Mouse (Mus musculus) intestine, embryonic 16.5 days (tissue): Measurements from ENCODE around the gene Snx29. TPM values are rescaled to one million over a fixed set of nuclear protein-coding genes. Genes with fewer than 3 reads are reported as not detected.
A peak's percentile ranks its signal among the peaks of the same experiment; 100 is the strongest.

Source experiments
- ATAC-seq: fragments of 200-750 bp; cut with Nextera tagmentation; 2 replicates; pipeline ENCODE4 v1.8.0; 2017; ENCODE audit warnings: moderate TSS enrichment, moderate library complexity
- H3K27ac ChIP-seq: fragments of 300-500 bp; sonication (generic); 2 replicates; pipeline ENCODE4 v1.5.1; 2014; ENCODE audit warnings: mild to moderate bottlenecking, low read length
- H3K27me3 ChIP-seq: fragments of 300-500 bp; sonication (generic); replicated peaks from 2 replicates; pipeline ENCODE4 v1.6.1; 2014; ENCODE audit warnings: low read length, control low read depth, mixed read lengths; ENCODE audit not compliant: control insufficient read depth, insufficient read depth
- H3K36me3 ChIP-seq: fragments of 300-500 bp; sonication (generic); 2 replicates; pipeline ENCODE4 v1.6.1; 2014; ENCODE audit warnings: low read length, control low read depth; ENCODE audit not compliant: control insufficient read depth, insufficient read depth
- H3K4me1 ChIP-seq: fragments of 300-500 bp; sonication (generic); 2 replicates; pipeline ENCODE4 v1.6.1; 2014; ENCODE audit warnings: low read length, control low read depth, mixed read lengths; ENCODE audit not compliant: control insufficient read depth, insufficient read depth
- H3K4me2 ChIP-seq: fragments of 300-500 bp; sonication (generic); 2 replicates; pipeline ENCODE4 v1.6.1; 2014; ENCODE audit warnings: low read depth, low read length, control low read depth
- H3K4me3 ChIP-seq: fragments of 300-500 bp; sonication (generic); 2 replicates; pipeline ENCODE4 v1.5.1; 2014; ENCODE audit warnings: mild to moderate bottlenecking, low read length
- H3K9ac ChIP-seq: fragments of 300-500 bp; sonication (generic); 2 replicates; pipeline ENCODE4 v1.6.1; 2014; ENCODE audit warnings: low read depth, low read length
- H3K9me3 ChIP-seq: fragments of 300-500 bp; sonication (generic); 2 replicates; pipeline ENCODE4 v1.6.1; 2016; ENCODE audit warnings: low read length, control low read depth; ENCODE audit not compliant: control insufficient read depth
- WGBS: fragments of 180-500 bp; shearing (Covaris S2); extraction: QIAGEN DNeasy Blood & Tissue Kit; methylation state at CpG from one replicate; pipeline ENCODE4 v1.1.7; 2014; 5-methylcytosine and 5-hydroxymethylcytosine counted together
- polyA plus RNA-seq: library from polyadenylated mRNA; unstranded; fragments of >200 nt; fragmentation: Nextera tagmentation; extraction: Ambion mirVana; gene quantifications from 2 replicates; pipeline ENCODE4 v1.2.1, GENCODE M21; 2015

The Snx29 gene
- polyA plus RNA-seq, 1 experiment from 2014 or later = 6.3 TPM

DNA sequence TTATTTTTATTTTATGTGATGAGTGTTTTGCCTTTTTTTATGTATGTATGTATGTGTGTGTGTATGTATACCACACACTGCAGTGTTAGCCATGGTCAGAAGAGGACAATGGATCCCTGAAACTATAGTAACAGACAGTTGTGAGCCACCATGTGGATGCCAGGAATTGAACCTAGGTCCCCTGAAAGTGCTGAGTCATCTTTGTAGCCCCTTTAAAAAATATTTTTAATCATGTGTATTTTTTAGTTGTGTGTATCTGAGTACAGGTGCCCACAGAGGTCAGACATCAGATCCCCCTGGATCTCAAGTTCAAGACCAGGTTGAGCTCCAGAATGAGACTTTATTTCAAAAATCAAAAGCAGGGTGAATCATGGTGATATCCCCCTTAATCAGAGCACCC lies 19.0 kb upstream of the Snx29 start:
- Histone ChIP-seq H3K4me3 (no peak overlapping the region), H3K9ac (no peak overlapping the region), H3K36me3 (no peaks in the 10 kb centered on the region), H3K9me3 (no peaks in the 10 kb centered on the region), H3K4me1 (no peaks in the 10 kb centered on the region), H3K27me3 (no peaks in the 10 kb centered on the region), H3K27ac (no peak overlapping the region), H3K4me2 (no peak overlapping the region)
- ATAC-seq = no peak

DNA sequence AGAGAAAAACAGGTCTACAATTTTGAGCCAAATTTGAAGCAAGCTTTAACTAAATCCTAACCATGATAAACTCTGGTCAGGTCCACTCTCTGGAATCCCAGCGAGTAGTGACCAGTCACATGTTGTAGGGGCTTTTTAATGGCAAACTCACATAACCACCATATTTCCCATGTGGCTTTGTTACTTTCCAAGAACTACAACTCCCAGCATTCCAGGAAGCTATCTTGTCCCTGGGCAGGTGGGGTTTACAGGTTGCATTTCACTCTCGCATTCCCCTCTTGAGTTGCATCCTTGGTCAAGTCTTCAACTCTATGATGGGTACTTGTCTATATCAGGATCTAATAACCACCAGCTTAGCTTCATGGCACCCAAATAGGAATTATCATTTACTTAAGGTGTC lies 17.2 kb upstream of the Snx29 start:
- no peaks in the 10 kb centered on the region for H3K36me3 ChIP-seq
- no peak overlapping the region for H3K4me3 ChIP-seq
- no peaks in the 10 kb centered on the region for H3K4me1 ChIP-seq
- H3K27ac ChIP-seq = no peak overlapping the region
- H3K27me3 ChIP-seq = no peaks in the 10 kb centered on the region
- no peak overlapping the region for H3K4me2 ChIP-seq
- no peaks in the 10 kb centered on the region for H3K9me3 ChIP-seq
- ATAC-seq = no peak
- 92% methylated on average over 2 of the region's 2 CpGs for WGBS
- H3K9ac ChIP-seq = no peak overlapping the region

DNA sequence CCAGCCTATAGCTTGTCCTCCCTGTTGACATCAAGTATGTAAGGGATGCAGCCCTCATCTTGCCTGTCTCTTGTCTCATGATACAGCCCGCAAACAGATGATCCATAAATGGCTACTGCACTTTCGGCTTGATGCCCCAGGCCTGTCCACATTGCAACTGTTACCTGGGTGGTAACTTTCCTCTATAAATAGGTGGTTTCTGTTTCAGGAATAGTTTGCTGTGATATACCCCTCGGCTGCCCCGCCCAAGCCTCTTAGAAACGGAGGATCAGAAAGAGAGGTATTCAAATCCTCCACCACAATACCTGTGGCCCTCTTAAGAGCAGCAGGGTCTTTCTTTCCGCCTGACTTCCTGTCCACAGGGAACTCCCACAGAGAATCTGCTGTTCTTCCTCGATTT lies 9.2 kb upstream of the Snx29 start, which contains the start of gene Tnfrsf17:
Gene Tnfrsf17, plus strand, starts transcription at position 301 of the 400 bp plus-strand sequence.
- Histone ChIP-seq H3K4me3 (no peak within 1 kb of the TSS), H3K36me3 (no peaks in the 10 kb centered on the region), H3K9me3 (no peaks in the 10 kb centered on the region), H3K9ac (no peak within 1 kb of the TSS), H3K4me1 (no peaks in the 10 kb centered on the region), H3K27me3 (no peaks in the 10 kb centered on the region), H3K27ac (no peak within 1 kb of the TSS), H3K4me2 (no peak within 1 kb of the TSS)
- ATAC-seq = no peak
- WGBS = 75% methylated on average over 7 of the region's 7 CpGs

DNA sequence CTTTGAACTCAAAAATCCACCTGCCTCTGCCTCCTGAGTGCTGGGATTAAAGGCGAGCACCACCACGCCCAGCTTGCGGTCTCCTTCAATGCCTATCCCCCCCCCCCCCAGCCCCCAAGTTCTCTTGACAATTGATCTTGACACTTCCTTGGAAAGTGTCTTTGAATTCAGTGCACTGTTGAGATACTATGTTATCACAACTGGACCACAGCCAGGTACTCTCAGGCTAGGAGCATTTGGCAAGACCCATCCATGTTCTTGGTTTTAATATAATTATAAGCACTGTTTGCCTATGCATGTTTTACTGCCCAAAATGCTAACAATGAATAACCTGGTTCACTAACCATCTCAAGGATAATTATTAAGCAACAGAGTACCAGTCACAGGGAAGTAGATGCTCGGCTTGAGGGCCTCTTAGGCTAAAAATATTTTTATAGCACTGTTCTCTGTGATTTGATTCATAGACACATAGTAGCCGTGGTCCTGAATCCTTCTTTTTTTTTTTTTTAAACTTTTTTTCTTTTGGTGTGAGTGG lies 6.9 kb upstream of the Snx29 start:
- H3K36me3 ChIP-seq = no peaks in the 10 kb centered on the region
- no peaks in the 10 kb centered on the region for H3K27me3 ChIP-seq
- no peak overlapping the region for H3K27ac ChIP-seq
- 75% methylated on average over 5 of the region's 5 CpGs for WGBS
- no peaks in the 10 kb centered on the region for H3K9me3 ChIP-seq
- no peak overlapping the region for H3K9ac ChIP-seq
- peak; percentile 38; the same call in 1 of the 2 replicates for ATAC-seq
- no peaks in the 10 kb centered on the region for H3K4me1 ChIP-seq
- H3K4me3 ChIP-seq = no peak overlapping the region
- H3K4me2 ChIP-seq = no peak overlapping the region

DNA sequence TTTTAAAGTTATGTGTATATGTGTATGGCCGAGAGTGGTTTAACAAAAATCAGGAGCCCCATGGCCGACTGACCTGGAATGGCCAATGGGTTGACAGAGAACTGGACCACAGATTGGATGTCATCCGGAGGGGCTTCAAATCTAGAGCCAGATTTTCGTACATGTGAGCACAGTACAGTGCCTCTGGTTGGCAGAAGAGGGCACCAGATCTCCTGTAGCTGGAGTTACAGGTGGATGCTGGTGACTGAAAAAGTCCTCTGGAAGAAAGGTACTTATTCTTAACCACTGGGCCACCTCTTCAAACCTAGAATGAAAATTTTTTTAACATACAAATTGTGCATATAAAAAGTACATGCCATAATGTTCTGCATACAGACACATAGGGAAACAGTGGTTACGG lies 6.0 kb upstream of the Snx29 start:
- H3K4me1 ChIP-seq = no peaks in the 10 kb centered on the region
- H3K27me3 ChIP-seq = no peaks in the 10 kb centered on the region
- H3K27ac ChIP-seq = no peak overlapping the region
- H3K4me3 ChIP-seq = no peak overlapping the region
- no peaks in the 10 kb centered on the region for H3K36me3 ChIP-seq
- 67% methylated on average over 5 of the region's 5 CpGs for WGBS
- H3K4me2 ChIP-seq = no peak overlapping the region
- no peaks in the 10 kb centered on the region for H3K9me3 ChIP-seq
- H3K9ac ChIP-seq = no peak overlapping the region
- no peak for ATAC-seq

DNA sequence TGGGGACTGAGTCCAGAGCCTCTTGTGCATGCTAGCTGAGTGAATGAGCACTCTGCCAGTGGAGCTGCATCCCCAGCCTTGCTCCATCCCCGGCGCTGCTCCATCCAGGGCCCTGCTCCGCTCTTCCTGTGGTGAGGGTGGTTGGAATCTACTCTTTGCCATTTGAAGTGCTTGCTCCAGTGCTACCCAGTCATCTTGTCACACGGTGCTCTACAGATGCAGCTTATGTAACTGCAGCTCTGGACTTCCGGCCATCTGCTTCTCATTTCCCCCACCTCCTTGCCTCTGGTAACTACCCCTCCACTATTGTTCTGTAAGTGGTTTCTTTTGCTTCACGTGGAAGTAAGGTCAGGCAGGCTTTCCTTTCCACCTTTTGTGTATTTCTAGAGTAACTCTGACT lies 5.4 kb upstream of the Snx29 start:
- 71% methylated on average over 6 of the region's 6 CpGs for WGBS

DNA sequence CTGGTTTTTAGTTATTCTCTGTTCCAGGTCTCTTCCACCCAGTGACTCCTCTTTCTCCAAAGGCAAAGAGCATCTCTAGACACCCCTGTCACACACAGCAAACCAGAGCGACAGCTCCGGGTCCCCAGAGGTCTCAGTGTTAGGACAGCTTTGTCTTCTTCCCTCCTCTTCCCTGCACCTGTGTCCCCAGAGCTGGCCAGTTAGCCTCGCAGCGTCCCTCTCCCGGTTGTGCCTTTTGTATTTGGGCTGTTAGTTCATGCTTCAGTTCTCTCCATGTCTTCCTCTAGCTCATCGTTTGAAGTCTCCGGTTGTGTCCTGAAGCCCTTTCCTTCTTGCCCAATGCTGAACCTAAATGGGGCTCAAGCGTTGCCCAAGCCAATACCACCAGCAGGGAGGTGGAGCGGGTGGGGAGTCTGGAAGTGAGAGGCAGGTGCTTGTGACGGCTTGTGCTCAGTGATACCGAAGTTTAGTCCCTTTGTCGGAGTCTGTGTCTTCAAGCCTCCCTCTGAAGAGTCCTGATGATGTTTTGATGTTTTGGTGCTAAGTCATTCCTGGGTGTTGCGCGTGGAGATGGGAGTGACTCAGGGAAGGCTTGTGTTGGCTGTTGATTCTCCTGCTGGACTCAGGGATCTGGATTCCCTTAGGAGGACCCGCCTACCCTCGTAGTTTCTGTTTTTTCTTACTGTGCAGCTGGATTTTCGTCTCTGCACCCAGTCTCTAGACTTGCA lies 780 bp downstream of the Snx29 start:
- H3K9ac ChIP-seq = peak overlapping the region; percentile 86
- no peaks in the 10 kb centered on the region for H3K27me3 ChIP-seq
- H3K4me2 ChIP-seq = peak overlapping the region; percentile 97
- H3K27ac ChIP-seq = peak overlapping the region; percentile 72
- no peaks in the 10 kb centered on the region for H3K9me3 ChIP-seq
- no peaks in the 10 kb centered on the region for H3K36me3 ChIP-seq
- peak overlapping the region; percentile 87 for H3K4me3 ChIP-seq
- peaks cover 6% of the 10 kb centered on the region; the same call in 1 of the 2 replicates for H3K4me1 ChIP-seq
- WGBS = 3% methylated on average over 17 of the region's 17 CpGs
- ATAC-seq = peak; percentile 31

More for the DNA sequence above, 5.4 kb upstream of the Snx29 start:
- Histone ChIP-seq H3K36me3 (no peaks in the 10 kb centered on the region), H3K4me2 (no peak overlapping the region), H3K4me3 (no peak overlapping the region), H3K27me3 (no peaks in the 10 kb centered on the region), H3K9me3 (no peaks in the 10 kb centered on the region), H3K9ac (no peak overlapping the region), H3K4me1 (peaks cover 5% of the 10 kb centered on the region; the same call in 1 of the 2 replicates), H3K27ac (no peak overlapping the region)
- no peak for ATAC-seq

DNA sequence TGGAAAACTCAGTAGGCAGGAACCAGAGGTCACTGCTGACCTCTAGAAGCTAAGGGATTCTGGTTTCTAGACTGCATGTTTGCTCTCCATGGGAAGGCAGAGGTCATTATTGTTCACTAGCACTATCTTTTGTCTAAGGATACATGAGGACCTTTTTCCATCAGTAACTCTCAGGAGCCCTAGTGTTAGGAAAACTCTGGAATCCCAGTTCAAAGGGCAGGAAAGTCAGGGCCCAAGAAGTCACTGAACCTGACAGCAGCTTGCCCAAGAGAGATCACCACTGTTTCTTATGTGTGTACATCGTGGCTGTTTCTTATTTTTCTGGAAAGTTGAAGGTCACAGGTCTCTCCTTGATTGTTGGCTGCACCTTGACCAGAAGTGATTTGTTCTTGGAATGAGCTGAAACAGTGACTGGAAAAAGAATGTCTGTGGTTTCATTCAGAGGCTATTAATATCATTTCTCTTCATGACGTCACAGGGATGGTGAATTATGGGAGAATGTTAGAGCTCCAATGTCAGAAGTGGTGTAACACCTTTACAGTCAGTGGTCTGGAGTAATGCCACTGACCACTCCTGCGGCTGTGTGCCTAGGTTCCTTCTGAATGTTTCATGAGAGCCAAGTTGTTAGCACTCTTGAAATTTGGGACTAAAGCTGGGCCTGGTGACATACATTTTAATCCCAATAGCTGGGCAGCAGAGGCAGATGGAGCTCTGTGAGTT lies 7.5 kb downstream of the Snx29 start:
- Histone ChIP-seq H3K4me2 (no peak overlapping the region), H3K27ac (no peak overlapping the region), H3K27me3 (no peaks in the 10 kb centered on the region), H3K36me3 (no peaks in the 10 kb centered on the region), H3K9me3 (no peaks in the 10 kb centered on the region), H3K9ac (no peak overlapping the region), H3K4me1 (no peaks in the 10 kb centered on the region; the same call in 1 of the 2 replicates), H3K4me3 (no peak overlapping the region)
- no peak for ATAC-seq
- WGBS = 81% methylated on average over 3 of the region's 3 CpGs

DNA sequence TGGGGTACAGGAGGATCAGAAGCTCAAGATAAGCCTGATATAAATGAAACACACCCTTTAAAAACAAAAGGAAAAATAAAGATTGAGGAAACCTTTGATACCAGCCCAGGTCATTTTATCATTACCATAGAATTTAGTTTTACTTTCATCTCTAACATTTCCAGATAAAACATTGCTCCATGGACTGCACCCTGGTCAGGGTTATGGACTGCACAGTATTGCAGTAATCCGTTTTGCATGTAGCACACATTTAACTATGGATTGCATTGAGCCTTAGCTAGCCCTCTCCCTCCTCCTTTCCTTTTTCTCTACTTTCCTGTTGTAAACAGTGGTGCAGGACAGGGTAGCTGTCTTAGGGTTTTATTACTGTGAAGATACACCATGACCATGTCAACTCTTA lies 8.3 kb downstream of the Snx29 start:
- Histone ChIP-seq H3K27ac (no peak overlapping the region), H3K9me3 (no peaks in the 10 kb centered on the region), H3K4me2 (no peak overlapping the region), H3K4me1 (no peaks in the 10 kb centered on the region; the same call in 1 of the 2 replicates), H3K27me3 (no peaks in the 10 kb centered on the region), H3K36me3 (no peaks in the 10 kb centered on the region), H3K4me3 (no peak overlapping the region), H3K9ac (no peak overlapping the region)
- whole genome bisulfite sequencing = 56% methylated on average over 1 of the region's 1 CpGs
- peak; percentile 60 for ATAC-seq
